In genomic region chr3:98052507-98053430, GRCm38 (mm10) we compare ENCODE assay signal across 11 mouse cellular contexts. TPM values are rescaled to one million over a fixed set of nuclear protein-coding genes. Genes with fewer than 3 reads are reported as not detected.
A peak's percentile ranks its signal among the peaks of the same experiment; 100 is the strongest.
DNase-seq lines count a peak whose midpoint lies in the region; ATAC-seq and TF ChIP-seq lines count a peak whose summit lies in the region.
"Had no signal": no experiment of that assay in that cellular context is flagged by ENCODE, and none has a peak within 500 bp of the region (broad histone marks: within the 10 kb centered on the region; RNA-seq: fewer than 3 reads in every experiment).

No protein-coding gene starts in this region.

- no peaks in the 10 kb centered on the region for H3K36me3 ChIP-seq in forebrain, embryonic 13.5 days (ENCODE audit: poor library complexity, severe bottlenecking)
- H3K36me3 ChIP-seq in forebrain, embryonic 11.5 days (ENCODE audit: control insufficient read depth, insufficient read depth, low read length), result no peaks in the 10 kb centered on the region
- no peaks in the 10 kb centered on the region for H3K36me3 ChIP-seq in liver, adult 2 months (ENCODE audit: control insufficient read depth, insufficient read depth, low read length)
- H3K36me3 ChIP-seq in liver, embryonic 12.5 days, result peaks cover 11% of the 10 kb centered on the region; the same call in 1 of the 2 replicates
- H3K36me3 ChIP-seq in hindbrain, embryonic 14.5 days (replicated peaks; ENCODE audit: control insufficient read depth, insufficient read depth), result no peaks in the 10 kb centered on the region
- H3K36me3 ChIP-seq in limb, embryonic 13.5 days, result peaks cover 7% of the 10 kb centered on the region

- no peak overlapping the region for H3K4me2 ChIP-seq in forebrain, embryonic 13.5 days
- no peak overlapping the region for H3K4me2 ChIP-seq in forebrain, embryonic 11.5 days (ENCODE audit: low read depth, low read length, severe bottlenecking)
- no peak overlapping the region for H3K4me2 ChIP-seq in liver, embryonic 12.5 days
- no peak overlapping the region for H3K4me2 ChIP-seq in hindbrain, embryonic 14.5 days (replicated peaks)
- H3K4me2 ChIP-seq in limb, embryonic 13.5 days (replicated peaks), result no peak overlapping the region

- ATAC-seq in forebrain, embryonic 13.5 days, result no peak
- ATAC-seq in forebrain, embryonic 11.5 days (replicated peaks; ENCODE audit: low FRiP score), result no peak
- no peak for ATAC-seq in liver, embryonic 12.5 days
- no peak for ATAC-seq in hindbrain, embryonic 14.5 days (ENCODE audit: low FRiP score)
- no peak for ATAC-seq in limb, embryonic 13.5 days (ENCODE audit: low FRiP score, low read depth)

- peak overlapping the region; percentile 32; the same call in 1 of the 2 replicates for H3K27ac ChIP-seq in forebrain, embryonic 13.5 days
- H3K27ac ChIP-seq in forebrain, embryonic 11.5 days (ENCODE audit: low read depth, low read length), result no peak overlapping the region; the same call in 1 of the 2 replicates
- H3K27ac ChIP-seq in liver, adult 2 months (replicated peaks; ENCODE audit: insufficient read depth, low read depth, low read length), result no peak overlapping the region
- no peak overlapping the region for H3K27ac ChIP-seq in liver, embryonic 12.5 days
- H3K27ac ChIP-seq in hindbrain, embryonic 14.5 days, result peak overlapping the region; percentile 32; the same call in 1 of the 2 replicates
- H3K27ac ChIP-seq in limb, embryonic 13.5 days, result 0 out of 2 replicates have a peak overlapping the region, but pooled peaks have one; percentile 1
- H3K27ac ChIP-seq: heart, embryonic 10.5 days had no signal

- H3K27me3 ChIP-seq in forebrain, embryonic 13.5 days, result no peaks in the 10 kb centered on the region
- H3K27me3 ChIP-seq in forebrain, embryonic 11.5 days (ENCODE audit: control insufficient read depth, insufficient read depth, low read length), result no peaks in the 10 kb centered on the region
- H3K27me3 ChIP-seq in liver, adult 2 months (ENCODE audit: control insufficient read depth, insufficient read depth, low read length), result no peaks in the 10 kb centered on the region
- no peaks in the 10 kb centered on the region for H3K27me3 ChIP-seq in liver, embryonic 12.5 days (replicated peaks)
- no peaks in the 10 kb centered on the region for H3K27me3 ChIP-seq in hindbrain, embryonic 14.5 days (ENCODE audit: control insufficient read depth, insufficient read depth, low read length)
- no peaks in the 10 kb centered on the region for H3K27me3 ChIP-seq in limb, embryonic 13.5 days

- no peaks in the 10 kb centered on the region for H3K9me3 ChIP-seq in forebrain, embryonic 13.5 days (replicated peaks)
- H3K9me3 ChIP-seq in forebrain, embryonic 11.5 days (ENCODE audit: control insufficient read depth, low read length), result no peaks in the 10 kb centered on the region
- H3K9me3 ChIP-seq in liver, embryonic 12.5 days (replicated peaks), result no peaks in the 10 kb centered on the region
- H3K9me3 ChIP-seq in hindbrain, embryonic 14.5 days (ENCODE audit: control insufficient read depth, low read length), result no peaks in the 10 kb centered on the region
- no peaks in the 10 kb centered on the region for H3K9me3 ChIP-seq in limb, embryonic 13.5 days
- H3K9me3 ChIP-seq: heart, embryonic 10.5 days had no signal

- peaks cover 33% of the 10 kb centered on the region for H3K79me2 ChIP-seq in liver, adult 2 months (ENCODE audit: control insufficient read depth, insufficient read depth, low read length)

- 82% methylated on average over 16 of the region's 16 CpGs for WGBS in forebrain, embryonic 13.5 days
- WGBS in forebrain, embryonic 11.5 days, result 88% methylated on average over 16 of the region's 16 CpGs
- WGBS in liver, adult 2 months, result 61% methylated on average over 16 of the region's 16 CpGs
- WGBS in liver, embryonic 12.5 days (ENCODE audit: insufficient replicate concordance), result 86% methylated on average over 16 of the region's 16 CpGs
- 72% methylated on average over 16 of the region's 16 CpGs for WGBS in hindbrain, embryonic 14.5 days
- WGBS in limb, embryonic 13.5 days, result 87% methylated on average over 16 of the region's 16 CpGs

- no peak for DNase-seq in forebrain, embryonic 11.5 days (ENCODE audit: low spot score)
- DNase-seq in liver, adult 2 months (ENCODE audit: extremely low read depth, low read depth, low spot score), result peak; percentile 72
- DNase-seq in hindbrain, embryonic 14.5 days (ENCODE audit: low spot score), result no peak
- DNase-seq in thymus, postnatal 0 days (ENCODE audit: low spot score), result no peak
- DNase-seq in neural tube, embryonic 10.5 days (ENCODE audit: extremely low spot score, low spot score), result no peak
- DNase-seq: cerebellum, adult 9-11 months; retina, postnatal 1 day had no signal

- TF ChIP-seq CTCF in liver, adult 2 months (IDR thresholded peaks at IDR 0.05; ENCODE audit: low read depth, low read length), result no peak

- peaks cover 72% of the 10 kb centered on the region for H3K4me1 ChIP-seq in forebrain, embryonic 13.5 days
- H3K4me1 ChIP-seq in forebrain, embryonic 11.5 days (replicated peaks; ENCODE audit: control insufficient read depth, insufficient read depth, low read length), result no peaks in the 10 kb centered on the region; the same call in 1 of the 2 replicates
- H3K4me1 ChIP-seq in liver, adult 2 months (ENCODE audit: control insufficient read depth, insufficient read depth, low read length), result peaks cover 19% of the 10 kb centered on the region
- H3K4me1 ChIP-seq in liver, embryonic 12.5 days, result peaks cover 56% of the 10 kb centered on the region
- H3K4me1 ChIP-seq in hindbrain, embryonic 14.5 days (replicated peaks; ENCODE audit: control insufficient read depth, insufficient read depth, low read length), result peaks cover 5% of the 10 kb centered on the region; the same call in 1 of the 2 replicates
- peaks cover 85% of the 10 kb centered on the region for H3K4me1 ChIP-seq in limb, embryonic 13.5 days

- no peak for TF ChIP-seq POLR2A in liver, adult 2 months (IDR thresholded peaks at IDR 0.05; ENCODE audit: extremely low read depth, insufficient read depth, low read length)

- no peak overlapping the region for H3K9ac ChIP-seq in forebrain, embryonic 13.5 days
- no peak overlapping the region for H3K9ac ChIP-seq in forebrain, embryonic 11.5 days (ENCODE audit: low read length)
- H3K9ac ChIP-seq in liver, adult 2 months (ENCODE audit: low read depth, low read length), result no peak overlapping the region
- H3K9ac ChIP-seq in liver, embryonic 12.5 days, result no peak overlapping the region
- no peak overlapping the region for H3K9ac ChIP-seq in hindbrain, embryonic 14.5 days
- no peak overlapping the region for H3K9ac ChIP-seq in limb, embryonic 13.5 days

- no peak overlapping the region for H3K4me3 ChIP-seq in forebrain, embryonic 13.5 days
- no peak overlapping the region for H3K4me3 ChIP-seq in forebrain, embryonic 11.5 days (ENCODE audit: low read depth, low read length)
- H3K4me3 ChIP-seq in liver, adult 2 months (ENCODE audit: insufficient read depth, low read depth, low read length), result no peak overlapping the region
- no peak overlapping the region for H3K4me3 ChIP-seq in liver, embryonic 12.5 days
- H3K4me3 ChIP-seq in hindbrain, embryonic 14.5 days (replicated peaks; ENCODE audit: low read length), result no peak overlapping the region
- H3K4me3 ChIP-seq in limb, embryonic 13.5 days, result no peak overlapping the region
- H3K4me3 ChIP-seq: heart, embryonic 10.5 days had no signal

RNA-seq across cellular contexts. Expression of gene Notch2, which starts 39.4 kb away (rescaled TPM):
- 18.6 and 19.9 TPM in 2 replicates for polyA plus RNA-seq in forebrain, embryonic 13.5 days (2015; fragmentation: Nextera tagmentation; extraction: Ambion mirVana)
- polyA plus RNA-seq in forebrain, embryonic 11.5 days (2014; fragmentation: Nextera tagmentation; extraction: Ambion mirVana), result 27.6 TPM in 2 replicates
- 16.0 and 27.0 TPM in 2 replicates for total RNA-seq in liver, adult 2 months (2014; rRNA removed)
- polyA plus RNA-seq in liver, adult 2 months (2012; rRNA removed), result 12.1 and 12.5 TPM in 2 replicates
- 8.7 and 10.1 TPM in 2 replicates for polyA plus RNA-seq in liver, embryonic 12.5 days (2016; fragmentation: Nextera tagmentation; extraction: Ambion mirVana)
- 14.8 and 15.2 TPM in 2 replicates for polyA plus RNA-seq in hindbrain, embryonic 14.5 days (2014; fragmentation: Nextera tagmentation; extraction: Ambion mirVana)
- 39.9 and 43.5 TPM in 2 replicates for polyA plus RNA-seq in limb, embryonic 13.5 days (2015; fragmentation: Nextera tagmentation; extraction: Ambion mirVana)
- 9.9 and 11.3 TPM in 2 replicates for polyA plus RNA-seq in thymus, postnatal 0 days (2015; fragmentation: Nextera tagmentation; extraction: Ambion mirVana)

Comparison
In these comparisons a context has a peak if more than half of its experiments do, and no peak if none do; other contexts are left out.
1. H3K27ac ChIP-seq: peak in forebrain, embryonic 13.5 days (single experiment), hindbrain, embryonic 14.5 days (single experiment) and limb, embryonic 13.5 days (single experiment); none in forebrain, embryonic 11.5 days (single experiment), liver, adult 2 months (single experiment) and liver, embryonic 12.5 days (single experiment).